Mouse (Mus musculus) frontal cortex, adult 2 months (tissue): ENCODE data around the gene Gm49353. TPM values are rescaled to one million over a fixed set of nuclear protein-coding genes. Genes with fewer than 3 reads are reported as not detected.

Experiments
- polyA plus RNA-seq: library from polyadenylated mRNA; depleted of rRNA; stranded (reverse); fragments of >200 nt; gene quantifications from 2 replicates; pipeline ENCODE4 v1.2.3, GENCODE M21; 2012; rRNA removed

Gm49353 gene
- polyA plus RNA-seq, 1 experiment: 9.3 TPM

Other genes starting within 250 kb of the Gm49353 start
- gene 2310057J18Rik, start 212.7 kb upstream of the Gm49353 start, polyA plus RNA-seq: not detected in 2 replicates
- 42.3 and 42.4 TPM in 2 replicates for gene Soga3, start 55.1 kb upstream of the Gm49353 start, polyA plus RNA-seq
- gene 9330159F19Rik, start 12.7 kb downstream of the Gm49353 start, polyA plus RNA-seq: 56.4 and 60.4 TPM in 2 replicates
- 25.7 and 27.7 TPM in 2 replicates for gene Echdc1, start 114.2 kb downstream of the Gm49353 start, polyA plus RNA-seq
- gene Rnf146, start 163.5 kb downstream of the Gm49353 start, polyA plus RNA-seq: 85.7 and 89.7 TPM in 2 replicates